Mouse (Mus musculus): Measurements from ENCODE around the gene Cryba1. TPM values are rescaled to one million over a fixed set of nuclear protein-coding genes. Genes with fewer than 3 reads are reported as not detected.
A peak's percentile ranks its signal among the peaks of the same experiment; 100 is the strongest.
"Not testable (repeated sequence)": the region's sequence is repeated elsewhere in the genome, so short reads cannot be mapped to it uniquely, and the experiment has no call there.

Cryba1 gene
- total RNA-seq (2015) (not detected in 2 replicates), total RNA-seq (2017) (not detected in 2 replicates)

- ATAC-seq (ENCODE audit: poor library complexity, severe bottlenecking) = no peak
Measured at GRCm38 (mm10) chr11:77725183-77725582, at the start of gene Cryba1. Gene Cryba1 (minus strand): TSS chr11:77725283.

GRCm38 (mm10) chr11:77771879-77772713 is 47.0 kb upstream of the Cryba1 start:
- peak; percentile 38; the same call in 1 of the 2 replicates for ATAC-seq (ENCODE audit: poor library complexity, severe bottlenecking)

- no peak for ATAC-seq (ENCODE audit: poor library complexity, severe bottlenecking)
Measured at GRCm38 (mm10) chr11:77770346-77770745, 45.3 kb upstream of the Cryba1 start.

GRCm38 (mm10) chr11:77769496-77769895 is 44.4 kb upstream of the Cryba1 start:
- no peak for ATAC-seq (ENCODE audit: poor library complexity, severe bottlenecking)

GRCm38 (mm10) chr11:77766351-77767001 is 41.4 kb upstream of the Cryba1 start:
- peak; percentile 39; the same call in 1 of the 2 replicates for ATAC-seq (ENCODE audit: poor library complexity, severe bottlenecking)

GRCm38 (mm10) chr11:77765459-77765777 is 40.3 kb upstream of the Cryba1 start:
- ATAC-seq (ENCODE audit: poor library complexity, severe bottlenecking) = no peak

GRCm38 (mm10) chr11:77764694-77765458 is 39.8 kb upstream of the Cryba1 start:
- no peak for ATAC-seq (ENCODE audit: poor library complexity, severe bottlenecking)

GRCm38 (mm10) chr11:77763673-77764340 is 38.7 kb upstream of the Cryba1 start:
- ATAC-seq (ENCODE audit: poor library complexity, severe bottlenecking) = no peak

- ATAC-seq (ENCODE audit: poor library complexity, severe bottlenecking) = peak; percentile 90
Measured at GRCm38 (mm10) chr11:77762783-77763672, 37.9 kb upstream of the Cryba1 start, which contains the start of gene Myo18a. Gene Myo18a (plus strand): TSS chr11:77763246.

GRCm38 (mm10) chr11:77760031-77760430 is 34.9 kb upstream of the Cryba1 start:
- ATAC-seq (ENCODE audit: poor library complexity, severe bottlenecking) = no peak

GRCm38 (mm10) chr11:77753469-77753868 is 28.4 kb upstream of the Cryba1 start:
- no peak for ATAC-seq (ENCODE audit: poor library complexity, severe bottlenecking)

GRCm38 (mm10) chr11:77752525-77752924 is 27.4 kb upstream of the Cryba1 start:
- no peak for ATAC-seq (ENCODE audit: poor library complexity, severe bottlenecking)

- ATAC-seq (ENCODE audit: poor library complexity, severe bottlenecking) = no peak
Measured at GRCm38 (mm10) chr11:77748996-77749395, 23.9 kb upstream of the Cryba1 start.

GRCm38 (mm10) chr11:77747103-77747502 is 22.0 kb upstream of the Cryba1 start:
- ATAC-seq (ENCODE audit: poor library complexity, severe bottlenecking) = not testable (repeated sequence)

GRCm38 (mm10) chr11:77746652-77747051 is 21.6 kb upstream of the Cryba1 start:
- no peak for ATAC-seq (ENCODE audit: poor library complexity, severe bottlenecking)

GRCm38 (mm10) chr11:77743966-77744365 is 18.9 kb upstream of the Cryba1 start:
- ATAC-seq (ENCODE audit: poor library complexity, severe bottlenecking) = no peak

GRCm38 (mm10) chr11:77738555-77738954 is 13.5 kb upstream of the Cryba1 start:
- ATAC-seq (ENCODE audit: poor library complexity, severe bottlenecking) = no peak

GRCm38 (mm10) chr11:77737289-77737688 is 12.2 kb upstream of the Cryba1 start:
- ATAC-seq (ENCODE audit: poor library complexity, severe bottlenecking) = no peak

- no peak for ATAC-seq (ENCODE audit: poor library complexity, severe bottlenecking)
Measured at GRCm38 (mm10) chr11:77728587-77728986, 3.5 kb upstream of the Cryba1 start.

- ATAC-seq (ENCODE audit: poor library complexity, severe bottlenecking) = no peak
Measured at GRCm38 (mm10) chr11:77724766-77725165, 317 bp downstream of the Cryba1 start.

Data from megakaryocyte, adult 5-6 weeks (primary cell).